Mouse (Mus musculus) midbrain, embryonic 13.5 days (tissue): ENCODE measurements at regions not wholly inside any gene's neighbourhood (a gene's known extent, or its start where the extent isn't known, plus 50 kb on each side); places are given as distances from the start of the nearest gene placed in this dataset.

Source experiments
- ATAC-seq: fragments of 200-750 bp; cut with Nextera tagmentation; 2 replicates; pipeline ENCODE4 v1.8.0; 2017; ENCODE audit warnings: mild to moderate bottlenecking, moderate TSS enrichment, moderate library complexity
- H3K27ac ChIP-seq: fragments of 300-500 bp; sonication (generic); 2 replicates; pipeline ENCODE4 v1.5.1; 2015; ENCODE audit warnings: inconsistent platforms, mild to moderate bottlenecking, moderate library complexity
- H3K27me3 ChIP-seq: fragments of 300-500 bp; sonication (generic); 2 replicates; pipeline ENCODE4 v1.6.1; 2015; ENCODE audit warnings: mild to moderate bottlenecking, inconsistent platforms
- H3K36me3 ChIP-seq: fragments of 300-500 bp; sonication (generic); 2 replicates; pipeline ENCODE4 v1.6.1; 2015; ENCODE audit warnings: mild to moderate bottlenecking, inconsistent platforms
- H3K4me1 ChIP-seq: fragments of 300-500 bp; sonication (generic); replicated peaks from 2 replicates; pipeline ENCODE4 v1.6.1; 2015; ENCODE audit warnings: inconsistent platforms
- H3K4me2 ChIP-seq: fragments of 300-500 bp; sonication (generic); replicated peaks from 2 replicates; pipeline ENCODE4 v1.6.1; 2015; ENCODE audit warnings: moderate library complexity, mild to moderate bottlenecking, inconsistent platforms
- H3K4me3 ChIP-seq: fragments of 300-500 bp; sonication (generic); replicated peaks from 2 replicates; pipeline ENCODE4 v1.5.1; 2015; ENCODE audit warnings: mild to moderate bottlenecking, inconsistent platforms
- H3K9ac ChIP-seq: fragments of 300-500 bp; sonication (generic); replicated peaks from 2 replicates; pipeline ENCODE4 v1.6.1; 2015; ENCODE audit warnings: mild to moderate bottlenecking, inconsistent platforms
- H3K9me3 ChIP-seq: fragments of 300-500 bp; sonication (generic); 2 replicates; pipeline ENCODE4 v1.6.1; 2016; ENCODE audit warnings: mild to moderate bottlenecking, inconsistent platforms
- WGBS: fragments of 180-500 bp; shearing (Covaris S2); methylation state at CpG from one replicate; pipeline ENCODE4 v1.1.7; 2015; 5-methylcytosine and 5-hydroxymethylcytosine counted together

DNA sequence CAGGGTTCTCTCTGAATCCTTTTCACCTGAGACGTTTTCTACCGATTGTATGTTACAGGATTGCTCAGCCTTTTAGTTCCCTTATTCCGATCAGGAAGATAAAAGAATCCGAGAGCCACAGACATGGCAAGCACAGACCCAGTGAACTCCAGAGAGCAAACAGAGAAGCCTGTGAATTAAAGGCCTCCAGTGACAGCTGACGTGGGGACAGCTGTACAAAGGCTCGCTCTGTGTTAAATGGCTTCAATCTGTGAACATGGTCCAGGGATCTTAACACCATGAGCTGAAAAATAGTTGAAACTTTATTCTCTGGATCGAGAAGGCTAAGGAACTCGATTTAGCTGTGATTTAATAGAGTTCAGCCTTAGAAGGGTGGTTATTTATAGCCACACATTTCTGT lies 75.4 kb upstream of the Smad1 start:
- H3K27ac ChIP-seq = no peak overlapping the region
- H3K27me3 ChIP-seq = no peaks in the 10 kb centered on the region
- no peaks in the 10 kb centered on the region for H3K9me3 ChIP-seq
- no peaks in the 10 kb centered on the region for H3K36me3 ChIP-seq
- no peak for ATAC-seq
- H3K9ac ChIP-seq = no peak overlapping the region
- WGBS = 62% methylated on average over 8 of the region's 8 CpGs
- no peak overlapping the region for H3K4me3 ChIP-seq
- H3K4me2 ChIP-seq = no peak overlapping the region
- no peaks in the 10 kb centered on the region; the same call in 1 of the 2 replicates for H3K4me1 ChIP-seq

DNA sequence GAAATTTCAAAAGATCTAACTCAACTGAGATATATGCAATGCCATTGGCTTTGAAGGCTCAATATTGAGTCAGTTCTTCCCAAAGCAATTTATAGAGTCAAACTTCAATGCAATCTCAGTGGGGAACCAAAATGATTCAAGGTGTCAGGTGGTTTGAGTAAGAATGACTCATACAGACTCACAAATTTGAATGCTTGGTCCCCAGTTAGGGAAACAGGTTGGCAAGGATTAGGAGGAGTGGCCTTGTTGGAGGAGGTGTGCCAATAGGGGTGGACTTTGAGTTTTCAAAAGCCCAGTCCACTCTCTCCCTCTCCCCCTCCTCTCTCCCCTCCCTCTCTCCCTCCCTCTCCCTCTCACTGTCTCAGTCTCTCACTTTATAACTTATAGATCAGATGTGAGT lies 52.8 kb upstream of the Smad1 start:
- H3K27me3 ChIP-seq = no peaks in the 10 kb centered on the region
- no peaks in the 10 kb centered on the region for H3K9me3 ChIP-seq
- no peaks in the 10 kb centered on the region for H3K4me1 ChIP-seq
- no peaks in the 10 kb centered on the region for H3K36me3 ChIP-seq
- H3K9ac ChIP-seq = no peak overlapping the region
- no peak overlapping the region for H3K4me3 ChIP-seq
- no peak for ATAC-seq
- no peak overlapping the region for H3K4me2 ChIP-seq
- no peak overlapping the region for H3K27ac ChIP-seq

DNA sequence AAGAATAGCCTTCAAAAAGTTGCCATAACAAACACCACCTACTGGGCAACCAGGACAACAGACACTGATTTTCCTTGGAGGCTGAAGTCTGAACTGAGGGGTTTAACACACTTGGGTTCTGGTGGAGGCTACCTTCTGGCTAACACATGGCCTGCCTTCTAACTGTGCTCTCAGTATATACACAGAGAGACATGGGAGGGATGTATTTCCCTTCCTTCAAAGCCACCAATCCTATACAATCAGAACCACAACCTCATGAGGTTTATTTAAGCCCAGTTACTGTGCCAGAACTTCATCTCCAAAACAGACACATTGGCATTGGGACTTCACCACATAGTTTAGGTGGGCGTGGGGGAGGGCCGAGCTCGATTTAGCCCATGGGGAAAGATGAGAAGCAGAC lies 50.1 kb upstream of the Smad1 start:
- H3K4me2 ChIP-seq = no peak overlapping the region
- H3K9me3 ChIP-seq = no peaks in the 10 kb centered on the region
- no peaks in the 10 kb centered on the region for H3K36me3 ChIP-seq
- H3K27ac ChIP-seq = no peak overlapping the region
- H3K4me1 ChIP-seq = no peaks in the 10 kb centered on the region
- H3K27me3 ChIP-seq = no peaks in the 10 kb centered on the region
- ATAC-seq = no peak
- 92% methylated on average over 3 of the region's 3 CpGs for WGBS
- H3K4me3 ChIP-seq = no peak overlapping the region
- H3K9ac ChIP-seq = no peak overlapping the region
